Mouse (Mus musculus) WW6 (cell line): ENCODE results near the gene Ebpl.
"Not testable (repeated sequence)": the region's sequence is repeated elsewhere in the genome, so short reads cannot be mapped to it uniquely, and the experiment has no call there.

Experiments used
- DNase-seq: peaks from one replicate; pipeline ENCODE4 v3.0.0-alpha.2; 2013; ENCODE audit warnings: low read depth, low spot score

Ebpl gene

DNA sequence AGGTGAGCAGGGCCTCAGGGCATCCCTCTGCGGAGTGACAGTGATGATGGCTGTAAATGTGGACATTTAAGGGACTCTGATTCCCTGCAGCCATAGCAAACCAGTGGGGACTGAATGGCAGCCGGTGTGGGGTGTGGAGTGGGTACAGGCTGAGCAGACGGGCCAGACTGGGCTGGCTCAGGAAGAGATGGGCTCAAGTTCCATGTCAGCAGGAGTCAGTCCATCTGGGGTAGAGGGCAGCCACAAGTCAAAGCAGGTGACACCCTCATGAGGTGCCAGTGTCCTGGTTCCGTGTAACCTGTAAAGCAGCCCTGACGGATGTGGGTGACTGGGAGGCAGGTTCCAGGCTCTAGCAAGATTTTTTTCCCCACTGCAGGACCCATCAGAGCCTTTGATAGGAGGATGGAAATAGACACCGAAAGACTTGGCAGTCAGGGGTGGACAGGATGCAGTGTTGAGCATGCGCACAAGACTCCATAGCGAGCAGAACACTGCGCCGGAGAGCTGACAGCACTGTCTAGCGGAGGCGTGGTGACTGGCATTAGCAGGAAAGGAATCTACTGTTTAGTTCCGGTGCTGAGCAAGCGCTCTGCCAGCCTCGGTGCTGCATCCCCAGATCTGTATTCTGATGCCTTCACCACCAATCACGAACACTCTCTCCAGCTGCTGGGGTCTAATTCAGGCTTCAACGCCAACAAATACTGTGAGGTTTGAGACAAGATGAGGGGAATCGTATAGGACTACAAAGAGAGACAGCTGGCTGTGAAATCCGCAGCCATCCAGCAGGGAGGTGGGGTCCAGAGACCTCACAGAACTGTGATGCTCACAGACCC is 32.4 kb downstream of the Ebpl start:
- no peak for DNase-seq

DNA sequence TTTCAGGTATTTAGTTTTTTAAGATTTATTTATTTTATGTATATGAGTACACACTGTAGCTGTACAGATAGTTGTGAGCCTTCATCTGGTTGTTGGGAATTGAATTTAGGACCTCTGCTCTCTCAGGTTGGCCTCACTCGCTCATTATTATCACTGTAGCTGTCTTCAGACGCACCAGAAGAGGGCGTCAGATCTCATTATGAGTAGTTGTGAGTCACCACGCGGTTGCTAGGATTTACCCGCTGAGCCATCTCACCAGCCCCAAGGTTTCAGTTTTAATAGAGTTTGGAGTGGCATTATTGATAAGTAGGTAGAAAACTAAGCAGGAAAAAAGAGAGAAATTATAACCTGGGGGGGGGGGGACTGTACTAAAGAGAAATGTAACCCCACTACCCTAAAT is 33.2 kb downstream of the Ebpl start:
- DNase-seq, result not testable (repeated sequence)

DNA sequence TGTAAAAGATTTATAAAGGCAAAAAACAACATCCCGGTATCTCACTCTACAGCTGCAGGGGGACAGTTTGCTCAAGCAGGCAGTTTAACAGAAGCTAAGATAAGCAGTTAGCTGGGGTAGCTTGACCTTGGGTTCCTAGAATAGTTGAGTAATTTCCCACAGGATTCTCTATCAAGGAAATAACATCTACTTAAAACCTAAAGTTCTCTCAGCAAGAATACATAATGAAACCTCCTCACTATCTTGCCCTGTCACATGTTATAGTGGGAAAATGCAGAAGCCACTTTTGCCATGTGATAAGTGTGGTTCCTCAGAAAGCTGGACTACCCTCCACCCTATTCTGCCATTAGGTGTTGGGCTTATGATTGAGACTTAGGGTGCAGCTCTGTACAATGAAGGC is 37.5 kb downstream of the Ebpl start:
- DNase-seq, result no peak

DNA sequence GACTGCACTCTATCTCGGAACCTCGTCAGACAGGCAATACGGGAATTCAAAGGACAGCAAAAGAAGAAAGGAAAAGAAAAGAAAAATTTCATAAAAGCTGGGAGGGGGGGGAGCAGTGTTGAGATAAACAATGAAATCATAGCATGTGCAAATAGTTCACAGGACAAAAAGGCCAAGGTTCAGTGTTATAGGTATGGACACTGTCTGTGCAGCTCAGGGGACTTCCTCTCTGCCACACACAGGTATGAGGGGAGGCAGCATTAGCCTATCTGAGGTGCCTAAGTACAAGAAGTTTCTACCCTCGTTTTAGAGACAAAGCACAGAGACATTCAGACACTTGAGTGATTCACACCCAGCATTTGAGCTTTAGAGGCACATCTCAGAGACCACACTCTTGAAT is 39.0 kb downstream of the Ebpl start:
- DNase-seq, result no peak

DNA sequence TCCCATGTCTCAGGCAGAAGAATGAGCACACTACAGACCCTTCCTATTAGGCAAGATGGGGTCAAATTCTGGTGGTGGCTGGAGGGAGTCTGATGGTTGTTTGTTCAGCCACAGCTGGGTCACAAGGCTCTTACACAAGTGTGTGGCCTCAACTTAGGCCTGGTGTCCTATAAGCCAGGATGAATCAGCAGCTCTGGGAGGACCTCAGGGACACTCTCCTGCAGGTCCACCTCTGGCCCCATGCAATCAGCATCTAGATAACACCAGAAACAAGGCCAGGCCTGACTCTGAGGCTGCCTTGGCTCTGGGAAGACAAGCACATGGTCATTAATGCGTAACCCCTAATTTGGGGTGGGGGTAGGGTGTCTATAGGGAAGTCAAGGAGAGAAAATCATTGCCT is 39.5 kb downstream of the Ebpl start:
- no peak for DNase-seq

DNA sequence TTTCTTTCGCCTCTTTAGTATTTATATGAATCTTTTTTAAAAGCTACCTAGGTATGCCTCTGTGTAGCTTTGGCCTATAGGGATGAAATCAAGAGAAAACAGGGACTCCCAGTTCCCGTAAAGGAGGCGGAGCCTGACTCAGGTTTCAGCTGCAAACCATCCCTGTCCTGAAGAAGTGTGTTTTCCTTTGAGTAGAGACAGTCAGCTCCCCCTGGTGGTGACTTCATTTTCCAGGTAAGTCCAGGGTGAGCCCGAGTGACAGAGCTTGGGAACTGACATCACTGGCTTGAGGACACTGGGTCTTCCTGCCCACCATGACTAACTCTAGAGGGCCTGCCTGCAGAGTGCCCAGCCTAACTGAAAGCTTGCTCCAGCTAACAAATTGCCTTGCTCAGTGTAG is 43.4 kb downstream of the Ebpl start:
- peak; percentile 74 for DNase-seq

DNA sequence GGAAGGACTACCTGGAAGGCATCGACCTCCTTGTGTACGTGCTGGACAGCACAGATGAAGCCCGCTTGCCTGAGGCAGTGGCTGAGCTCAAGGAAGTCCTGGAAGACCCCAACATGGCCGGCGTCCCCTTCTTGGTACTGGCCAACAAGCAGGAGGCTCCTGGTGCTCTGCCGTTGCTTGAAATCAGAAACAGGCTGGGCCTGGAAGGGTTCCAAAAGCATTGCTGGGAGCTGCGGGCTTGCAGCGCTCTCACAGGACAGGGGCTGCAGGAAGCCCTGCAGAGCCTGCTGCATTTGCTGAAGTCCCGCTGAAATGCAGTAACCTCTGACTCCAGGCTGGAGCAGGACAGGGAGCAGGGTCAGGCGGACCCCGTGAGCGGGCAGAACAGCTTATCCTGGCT is 49.3 kb downstream of the Ebpl start:
- no peak for DNase-seq

DNA sequence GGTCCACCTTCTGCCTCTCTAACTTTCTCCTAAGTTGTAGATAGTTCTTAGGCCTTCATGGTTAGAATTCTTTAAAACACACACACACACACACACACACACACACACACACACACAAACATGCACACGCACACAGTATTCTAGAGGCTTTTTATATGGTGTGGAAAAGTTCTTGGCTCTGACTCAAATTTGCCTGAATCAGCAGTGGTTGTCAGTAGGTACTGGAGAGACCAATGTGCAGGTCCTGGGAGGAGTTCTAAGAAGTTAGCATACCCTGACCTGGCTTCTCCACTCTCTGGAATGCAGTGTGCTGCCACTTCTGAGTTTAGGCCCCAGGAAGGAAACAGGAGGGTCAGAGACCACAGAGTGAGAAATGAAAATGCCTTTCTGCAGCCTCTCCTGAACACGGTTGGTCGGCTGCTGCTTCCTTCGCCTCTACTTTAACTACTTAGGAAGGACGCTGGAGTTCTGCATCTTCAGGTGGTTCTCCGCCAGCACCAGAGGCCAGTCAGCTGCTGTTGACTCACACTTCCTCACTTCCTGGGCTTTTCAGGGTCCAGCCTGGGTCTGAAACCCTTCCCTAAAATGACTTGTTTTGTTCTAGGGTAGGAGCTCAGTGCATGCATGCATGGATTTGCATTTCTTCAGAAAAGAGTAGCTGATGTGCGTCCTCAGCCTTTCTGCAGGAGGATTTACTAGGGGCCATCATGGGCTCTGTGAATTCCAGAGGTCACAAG is 50.0 kb downstream of the Ebpl start:
- no peak for DNase-seq

DNA sequence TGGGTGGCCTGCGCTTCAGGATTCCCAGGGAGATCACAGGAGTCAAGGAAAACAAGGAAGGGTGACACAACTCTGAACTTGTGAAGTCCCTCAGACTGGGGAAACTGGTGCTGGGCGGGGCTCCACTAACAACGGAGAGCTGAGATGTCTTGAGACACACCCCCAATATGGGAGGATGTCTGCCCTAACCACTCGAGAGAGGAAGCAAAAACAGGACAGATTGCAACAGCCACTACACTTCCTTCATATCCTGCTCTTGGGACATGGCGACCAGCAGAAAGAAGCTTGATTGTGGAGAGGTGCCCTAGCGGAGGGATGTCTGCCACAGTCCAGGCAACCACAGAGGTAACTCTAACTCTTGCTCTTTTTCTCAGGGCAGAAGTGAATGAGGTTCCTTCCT is 50.6 kb downstream of the Ebpl start, which contains the start of gene Arl11:
Gene Arl11, plus strand, starts transcription at position 161 of the 400 bp plus-strand sequence.
- DNase-seq, result no peak

DNA sequence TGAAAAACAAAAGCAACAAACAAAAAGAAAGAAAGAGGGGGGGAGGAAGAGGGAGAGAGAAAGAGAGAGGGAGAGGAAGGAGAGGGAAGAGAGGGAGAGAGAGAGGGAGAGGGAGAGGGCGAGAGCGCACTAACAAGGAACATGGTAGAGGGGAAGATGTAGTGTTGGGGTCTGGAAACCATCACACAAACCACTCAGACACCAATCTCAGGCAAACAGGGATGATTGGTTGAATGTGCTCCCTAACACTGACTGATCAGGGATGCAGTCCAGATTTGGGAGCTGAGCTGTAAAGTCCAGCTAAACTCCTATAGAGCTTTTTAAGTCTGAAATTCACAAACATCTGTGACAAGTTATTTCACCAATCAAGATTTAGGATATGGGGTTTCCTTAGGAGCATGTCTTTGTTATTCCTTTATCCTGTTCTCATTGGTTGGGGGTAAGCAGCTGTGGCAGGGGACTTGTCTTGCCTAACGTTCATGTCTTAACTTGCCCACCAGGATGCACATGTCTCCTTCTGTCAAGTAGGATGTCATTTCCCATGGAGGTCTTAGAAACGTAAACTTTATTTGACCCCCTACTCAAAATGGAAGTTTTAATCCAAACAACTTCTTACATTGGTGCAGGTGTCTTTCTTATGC is 56.1 kb downstream of the Ebpl start:
- DNase-seq, result no peak

DNA sequence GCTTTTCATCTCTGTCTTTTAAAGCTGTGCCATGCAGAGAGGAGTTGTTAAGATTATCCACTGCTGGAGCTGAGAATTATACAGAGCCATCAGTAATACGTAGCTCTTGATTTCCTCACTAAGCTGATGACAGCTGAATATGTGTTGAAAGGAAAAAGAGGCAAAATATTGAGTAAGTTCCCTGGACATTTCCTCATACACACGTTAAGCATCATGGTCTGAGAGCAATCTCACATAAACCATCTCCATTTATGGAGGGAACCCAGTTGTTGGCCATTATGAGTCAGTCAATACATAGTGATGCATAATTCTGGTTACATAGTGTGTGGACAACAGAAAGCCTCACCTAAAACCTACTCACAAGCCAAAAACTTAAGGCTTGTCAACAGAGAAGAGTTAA is 57.8 kb downstream of the Ebpl start:
- no peak for DNase-seq

DNA sequence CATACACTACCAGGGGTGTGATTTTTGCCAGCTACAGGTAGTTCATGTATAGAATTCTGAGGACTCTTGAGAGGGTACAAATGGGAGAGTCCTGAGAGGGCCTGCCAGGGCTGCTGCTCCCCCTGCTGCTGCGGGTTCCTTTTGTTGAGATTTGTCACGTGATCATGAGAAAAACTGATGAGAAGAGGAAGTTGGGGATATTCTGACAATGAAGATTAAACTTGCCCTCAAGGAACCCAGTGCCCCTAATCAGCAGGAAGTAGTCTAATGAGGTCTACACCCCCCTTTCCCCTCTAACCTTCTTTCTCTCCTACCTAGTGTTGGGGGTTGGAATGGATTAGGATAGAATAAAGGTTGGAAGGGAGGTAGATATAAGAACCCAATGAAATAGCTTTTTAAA is 58.9 kb downstream of the Ebpl start:
- no peak for DNase-seq

DNA sequence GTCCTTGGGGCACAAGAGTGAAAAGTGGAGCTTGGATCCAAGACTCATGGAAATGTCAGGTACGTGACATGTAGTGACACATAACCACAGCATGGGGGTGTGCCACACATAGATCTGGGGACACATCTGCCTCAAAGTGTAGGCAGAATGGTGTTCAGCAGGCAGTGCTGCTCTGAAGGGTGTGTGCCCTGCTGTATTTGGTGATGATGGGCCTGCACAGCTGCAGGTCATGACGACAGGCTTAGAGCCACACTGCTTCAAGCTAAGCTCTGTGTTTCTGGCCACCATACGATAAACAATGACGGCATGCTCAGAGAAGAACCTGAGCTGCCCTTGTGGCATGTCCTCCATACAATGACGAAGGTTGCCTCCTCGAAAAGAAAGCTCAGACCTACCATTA is 60.4 kb downstream of the Ebpl start:
- no peak for DNase-seq

DNA sequence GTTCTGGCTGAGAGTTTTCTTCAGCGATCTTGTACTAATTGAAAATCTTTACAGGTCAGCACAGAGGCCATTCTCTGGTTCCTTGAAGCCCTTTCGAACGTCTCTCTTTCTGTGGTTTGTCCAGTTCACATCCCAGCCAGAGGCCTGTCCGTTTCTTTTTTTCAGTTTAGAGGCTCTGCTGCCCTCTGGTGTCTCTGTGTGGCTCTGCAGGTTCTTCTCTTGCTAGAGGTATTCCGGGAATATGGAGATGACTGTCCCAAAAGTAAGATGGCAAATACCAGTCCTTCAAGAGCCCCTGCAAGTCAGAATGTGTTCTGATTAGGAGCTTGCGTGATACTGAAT is 65.5 kb downstream of the Ebpl start:
- peak; percentile 55 for DNase-seq

DNA sequence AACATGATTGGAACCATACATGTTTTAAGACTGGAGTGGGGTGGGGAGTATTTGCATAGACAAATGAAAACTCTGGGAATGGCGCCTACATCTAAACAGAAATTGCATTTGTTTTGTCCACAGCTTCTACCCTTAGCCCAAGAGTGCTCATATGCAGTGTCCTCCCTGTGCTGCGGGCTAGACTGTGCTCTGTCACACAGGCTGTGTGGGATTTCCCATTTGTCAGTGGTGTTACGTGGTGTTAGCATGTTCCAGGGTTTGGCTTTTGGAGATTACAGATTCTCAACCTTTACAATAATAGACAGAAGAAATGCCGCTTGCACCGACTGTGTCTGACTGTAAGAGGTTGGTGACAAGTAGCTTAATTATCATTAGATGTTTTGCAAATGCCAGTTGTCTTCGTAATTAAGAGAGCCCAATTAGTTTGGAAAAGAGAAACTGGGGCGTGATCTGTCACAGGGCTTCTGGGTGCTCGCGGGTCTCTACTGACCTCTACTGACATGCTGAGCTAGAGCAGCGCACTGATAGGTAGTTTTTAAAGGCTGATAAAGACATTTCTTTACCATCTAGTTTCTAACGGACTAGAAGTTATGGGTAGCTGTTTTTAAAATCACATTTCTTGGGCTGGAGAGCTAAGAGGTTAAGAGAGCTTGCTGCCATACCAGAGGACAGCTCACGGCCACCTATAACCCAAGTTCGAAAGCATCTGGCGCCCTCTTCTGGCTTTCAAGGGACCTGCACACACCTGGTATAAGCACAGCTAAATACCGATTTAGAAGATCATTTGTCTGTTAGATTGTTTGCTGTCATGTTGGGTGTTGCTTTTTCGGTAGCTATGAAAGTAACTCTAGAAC is 66.1 kb downstream of the Ebpl start:
- peak; percentile 42 for DNase-seq

DNA sequence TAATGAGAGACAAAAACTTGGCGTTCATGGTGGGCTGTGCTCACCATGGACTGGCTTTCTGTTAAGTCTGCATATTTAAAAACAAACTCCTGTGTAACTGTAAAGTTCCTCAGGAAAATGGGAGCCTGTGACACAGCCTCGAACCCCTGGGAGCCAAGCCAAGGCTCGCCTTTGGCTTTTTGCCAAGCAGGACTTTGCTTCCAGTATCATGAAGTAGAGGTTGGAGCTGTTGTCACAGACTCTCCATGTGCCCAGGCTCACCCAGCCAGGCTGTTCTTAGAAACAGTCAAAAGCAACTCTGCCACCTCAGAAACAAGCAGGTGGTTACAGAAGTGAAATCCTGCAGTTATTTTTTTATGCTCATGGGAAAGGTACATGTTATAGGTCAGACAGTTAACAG is 69.6 kb downstream of the Ebpl start:
- DNase-seq, result no peak

DNA sequence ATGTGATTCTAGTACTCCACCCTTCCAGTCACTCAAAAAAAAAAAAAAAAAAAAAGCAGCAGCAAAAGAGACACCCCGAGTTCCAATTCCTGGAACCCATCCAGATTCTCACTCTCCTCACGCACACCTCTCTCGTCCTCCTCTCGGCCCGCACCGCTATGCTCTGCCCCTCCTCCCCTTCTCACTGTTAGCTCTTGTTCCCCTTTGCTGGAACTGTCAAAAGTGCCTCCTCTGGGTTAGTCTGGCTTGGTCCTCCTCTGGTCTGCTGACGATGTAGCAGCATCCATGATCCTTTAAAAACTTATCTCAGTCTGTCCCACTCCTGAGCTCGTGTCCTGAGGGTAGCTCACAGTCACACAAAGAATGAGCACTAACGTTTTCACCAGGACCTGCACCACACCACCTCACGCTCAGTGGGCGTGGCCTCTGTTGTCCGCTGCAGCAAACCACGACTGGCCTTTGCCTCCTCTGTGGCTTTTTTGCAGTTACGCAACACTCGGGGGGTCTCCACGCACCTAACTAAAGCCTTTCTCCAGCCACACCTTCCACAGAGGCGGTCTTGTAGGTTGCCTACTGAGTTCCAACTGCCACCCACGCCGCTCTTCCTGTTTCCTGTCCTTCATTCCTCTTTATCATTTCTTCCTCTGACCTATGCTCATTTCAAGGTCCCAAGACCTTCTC is 71.5 kb downstream of the Ebpl start:
- no peak for DNase-seq
